Mouse (Mus musculus) limb, embryonic 11.5 days (tissue): ENCODE results near the gene Asnsd1. TPM values are rescaled to one million over a fixed set of nuclear protein-coding genes. Genes with fewer than 3 reads are reported as not detected.
"Not testable (repeated sequence)": the region's sequence is repeated elsewhere in the genome, so short reads cannot be mapped to it uniquely, and the experiment has no call there.

Experiments used
- ATAC-seq: fragments of 200-750 bp; cut with Nextera tagmentation; 2 replicates; pipeline ENCODE4 v1.8.0; 2017; ENCODE audit warnings: low read depth; ENCODE audit not compliant: insufficient number of reproducible peaks, low FRiP score, low TSS enrichment
- DNase-seq: peaks from one replicate; pipeline ENCODE4 v3.0.0-alpha.2; 2015; ENCODE audit warnings: low spot score
- H3K27ac ChIP-seq: fragments of 300-500 bp; sonication (generic); replicated peaks from 2 replicates; pipeline ENCODE4 v1.5.1; 2014; ENCODE audit warnings: low read depth, mild to moderate bottlenecking, low read length
- H3K27me3 ChIP-seq: fragments of 300-500 bp; sonication (generic); 2 replicates; pipeline ENCODE4 v1.6.1; 2014; ENCODE audit warnings: mild to moderate bottlenecking, low read length, mixed read lengths; ENCODE audit not compliant: control insufficient read depth, insufficient read depth
- H3K36me3 ChIP-seq: fragments of 300-500 bp; sonication (generic); 2 replicates; pipeline ENCODE4 v1.6.1; 2014; ENCODE audit warnings: mild to moderate bottlenecking, low read length, moderate library complexity, mixed read lengths; ENCODE audit not compliant: control insufficient read depth, insufficient read depth
- H3K4me1 ChIP-seq: fragments of 300-500 bp; sonication (generic); 2 replicates; pipeline ENCODE4 v1.6.1; 2014; ENCODE audit warnings: low read length, mixed read lengths; ENCODE audit not compliant: control insufficient read depth, insufficient read depth
- H3K4me2 ChIP-seq: fragments of 300-500 bp; sonication (generic); 2 replicates; pipeline ENCODE4 v1.6.1; 2014; ENCODE audit warnings: low read depth, mild to moderate bottlenecking, moderate library complexity; ENCODE audit not compliant: severe bottlenecking
- H3K4me3 ChIP-seq: fragments of 300-500 bp; sonication (generic); 2 replicates; pipeline ENCODE4 v1.5.1; 2014; ENCODE audit warnings: low read depth, low read length
- H3K9ac ChIP-seq: fragments of 300-500 bp; sonication (generic); 2 replicates; pipeline ENCODE4 v1.6.1; 2014; ENCODE audit warnings: mild to moderate bottlenecking, low read length
- H3K9me3 ChIP-seq: fragments of 300-500 bp; sonication (generic); 2 replicates; pipeline ENCODE4 v1.6.1; 2016; ENCODE audit warnings: low read length; ENCODE audit not compliant: control insufficient read depth
- WGBS: fragments of 180-500 bp; shearing (Covaris S2); extraction: QIAGEN DNeasy Blood & Tissue Kit; methylation state at CpG from one replicate; pipeline ENCODE4 v1.1.7; 2014; 5-methylcytosine and 5-hydroxymethylcytosine counted together
- polyA plus RNA-seq: library from polyadenylated mRNA; unstranded; fragments of >200 nt; fragmentation: Nextera tagmentation; extraction: Ambion mirVana; gene quantifications from 2 replicates; pipeline ENCODE4 v1.2.1, GENCODE M21; 2014

The Asnsd1 gene
- polyA plus RNA-seq, 1 experiment from 2014 or later: 99.0 TPM

GRCm38 (mm10) chr1:53337403-53337802, 15.1 kb downstream of the Asnsd1 start:
- ATAC-seq, H3K27me3 ChIP-seq, H3K9me3 ChIP-seq, DNase-seq, H3K27ac ChIP-seq, H3K4me3 ChIP-seq, H3K4me1 ChIP-seq, H3K4me2 ChIP-seq, H3K9ac ChIP-seq, H3K36me3 ChIP-seq: not testable (repeated sequence)
- 70% methylated on average over 2 of the region's 2 CpGs for WGBS

- no peaks in the 10 kb centered on the region for H3K27me3 ChIP-seq
- DNase-seq: no peak
Measured at GRCm38 (mm10) chr1:53335465-53335864, 17.1 kb downstream of the Asnsd1 start.

GRCm38 (mm10) chr1:53333527-53333926, 19.0 kb downstream of the Asnsd1 start:
- 83% methylated on average over 5 of the region's 5 CpGs for WGBS
- not testable (repeated sequence) for H3K9me3 ChIP-seq, DNase-seq, H3K4me2 ChIP-seq, H3K9ac ChIP-seq, H3K4me3 ChIP-seq, H3K36me3 ChIP-seq, H3K27ac ChIP-seq, H3K27me3 ChIP-seq, H3K4me1 ChIP-seq, ATAC-seq

More at GRCm38 (mm10) chr1:53335465-53335864, 17.1 kb downstream of the Asnsd1 start:
- Histone ChIP-seq H3K9me3 (no peaks in the 10 kb centered on the region), H3K36me3 (no peaks in the 10 kb centered on the region), H3K4me1 (no peaks in the 10 kb centered on the region), H3K4me2 (no peak overlapping the region), H3K4me3 (no peak overlapping the region), H3K9ac (no peak overlapping the region), H3K27ac (no peak overlapping the region)
- no peak for ATAC-seq

- no peak for DNase-seq
- H3K4me2 ChIP-seq: no peak overlapping the region
Measured at GRCm38 (mm10) chr1:53324827-53325494, 27.6 kb downstream of the Asnsd1 start.

DNA sequence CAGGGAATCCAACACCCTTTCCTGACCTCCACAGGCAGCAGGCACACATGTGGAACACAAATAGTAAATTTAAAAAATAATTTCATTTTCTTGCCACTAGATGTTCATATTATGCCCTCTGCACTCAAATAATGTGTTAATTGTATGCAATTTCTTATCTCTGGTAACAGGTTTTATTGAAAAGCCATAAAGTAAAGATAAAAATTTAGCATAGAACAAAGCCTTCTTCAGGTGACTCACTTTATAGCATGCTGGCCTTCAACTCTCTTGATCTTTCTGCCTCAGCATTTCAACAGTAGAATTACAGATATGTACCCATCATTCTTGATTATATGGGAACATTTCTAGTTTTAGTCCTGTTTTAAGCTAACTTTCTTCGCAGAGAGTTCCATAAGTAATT, 28.3 kb downstream of the Asnsd1 start:
- Histone ChIP-seq H3K27ac (no peak overlapping the region), H3K4me1 (no peaks in the 10 kb centered on the region), H3K4me3 (no peak overlapping the region), H3K9ac (no peak overlapping the region), H3K27me3 (no peaks in the 10 kb centered on the region), H3K9me3 (no peaks in the 10 kb centered on the region), H3K36me3 (no peaks in the 10 kb centered on the region; the same call in 1 of the 2 replicates), H3K4me2 (no peak overlapping the region)
- ATAC-seq: no peak
- 90% methylated on average over 1 of the region's 1 CpGs for WGBS
- no peak for DNase-seq

More at GRCm38 (mm10) chr1:53324827-53325494, 27.6 kb downstream of the Asnsd1 start:
- H3K9me3 ChIP-seq: no peaks in the 10 kb centered on the region
- no peaks in the 10 kb centered on the region; the same call in 1 of the 2 replicates for H3K36me3 ChIP-seq
- no peak for ATAC-seq
- 90% methylated on average over 5 of the region's 5 CpGs for WGBS
- no peak overlapping the region for H3K9ac ChIP-seq
- H3K4me1 ChIP-seq: no peaks in the 10 kb centered on the region
- H3K27ac ChIP-seq: no peak overlapping the region
- H3K27me3 ChIP-seq: no peaks in the 10 kb centered on the region
- no peak overlapping the region for H3K4me3 ChIP-seq

DNA sequence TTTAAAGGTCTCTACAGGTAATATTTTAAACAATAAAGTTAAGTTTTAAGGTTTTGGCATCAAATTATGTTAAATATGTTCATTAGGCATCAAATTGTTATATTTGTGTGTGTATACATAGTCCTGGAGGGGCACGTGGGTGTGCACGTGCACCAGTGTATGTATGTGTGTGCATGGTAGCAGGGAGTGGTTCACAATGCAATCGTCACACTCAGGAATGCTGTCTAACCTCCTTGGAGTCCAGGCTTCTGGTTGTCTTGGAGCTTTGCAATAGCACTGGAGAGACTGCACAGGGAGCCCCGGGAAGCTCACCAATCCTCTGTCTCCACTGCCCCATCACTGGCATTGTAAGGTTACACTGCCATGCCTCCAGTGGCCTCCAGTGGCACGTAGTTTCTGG, 29.3 kb downstream of the Asnsd1 start:
- Histone ChIP-seq H3K9ac (no peak overlapping the region), H3K27ac (no peak overlapping the region), H3K27me3 (no peaks in the 10 kb centered on the region), H3K4me1 (no peaks in the 10 kb centered on the region), H3K9me3 (no peaks in the 10 kb centered on the region), H3K4me2 (no peak overlapping the region), H3K36me3 (no peaks in the 10 kb centered on the region; the same call in 1 of the 2 replicates), H3K4me3 (no peak overlapping the region)
- WGBS: 89% methylated on average over 5 of the region's 5 CpGs
- no peak for DNase-seq
- no peak for ATAC-seq

DNA sequence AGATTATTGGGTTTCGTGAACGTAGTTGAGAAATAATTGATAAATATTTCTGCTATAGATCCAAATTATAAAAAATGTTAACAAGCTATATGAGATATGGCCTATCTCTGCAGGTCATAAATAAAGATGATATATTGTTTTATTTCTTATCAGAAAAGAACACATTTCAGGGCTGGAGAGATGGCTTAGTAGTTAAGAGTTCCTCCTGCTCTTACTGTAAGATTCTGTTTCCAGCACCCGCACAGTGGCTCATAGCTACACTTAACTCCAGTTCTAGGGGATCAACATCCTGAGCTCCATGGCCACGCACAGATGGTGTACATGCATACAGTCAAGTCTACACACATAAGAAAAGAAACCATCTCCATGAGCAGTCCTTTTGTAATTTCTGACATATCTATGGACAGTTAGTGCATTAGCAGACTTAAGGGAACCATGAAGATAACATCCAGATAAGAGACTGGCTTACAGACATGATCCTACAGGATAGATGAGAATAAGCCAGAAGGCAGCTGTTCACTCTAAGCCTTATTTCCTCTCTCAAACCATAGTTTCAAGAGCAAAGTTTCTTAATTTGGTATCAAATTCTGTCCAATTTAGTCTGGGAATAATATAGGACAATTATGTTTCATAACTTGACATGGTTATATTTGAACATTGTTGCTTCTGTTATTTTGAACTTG, 30.7 kb downstream of the Asnsd1 start:
- no peaks in the 10 kb centered on the region for H3K9me3 ChIP-seq
- 93% methylated on average over 4 of the region's 4 CpGs for WGBS
- ATAC-seq (no peak), DNase-seq (no peak)
- H3K27ac ChIP-seq: no peak overlapping the region
- no peak overlapping the region for H3K9ac ChIP-seq
- H3K36me3 ChIP-seq: no peaks in the 10 kb centered on the region; the same call in 1 of the 2 replicates
- H3K4me2 ChIP-seq: no peak overlapping the region
- no peaks in the 10 kb centered on the region for H3K27me3 ChIP-seq
- H3K4me3 ChIP-seq: no peak overlapping the region
- H3K4me1 ChIP-seq: no peaks in the 10 kb centered on the region

GRCm38 (mm10) chr1:53312989-53313967, 39.3 kb downstream of the Asnsd1 start, which contains the start of gene Osgepl1:
Gene Osgepl1 (plus strand): TSS chr1:53313624.
- H3K27ac ChIP-seq: peak within 1 kb of the TSS; percentile 24; the same call in 1 of the 2 replicates
- H3K36me3 ChIP-seq: no peaks in the 10 kb centered on the region
- ATAC-seq: peak; percentile 95
- peak within 1 kb of the TSS; percentile 50 for H3K4me3 ChIP-seq
- DNase-seq: peak; percentile 88
- no peaks in the 10 kb centered on the region for H3K4me1 ChIP-seq
- H3K27me3 ChIP-seq: no peaks in the 10 kb centered on the region
- WGBS: 3% methylated on average over 27 of the region's 27 CpGs
- no peaks in the 10 kb centered on the region for H3K9me3 ChIP-seq
- H3K9ac ChIP-seq: peak within 1 kb of the TSS; percentile 63
- peak within 1 kb of the TSS; percentile 52 for H3K4me2 ChIP-seq
